Mouse (Mus musculus) embryo, embryonic 11 days (tissue): ENCODE measurements around the gene Acsm5.

Experiments
- DNase-seq: peaks from one replicate; pipeline ENCODE4 v3.0.0-alpha.2; 2015

Acsm5 gene

DNA sequence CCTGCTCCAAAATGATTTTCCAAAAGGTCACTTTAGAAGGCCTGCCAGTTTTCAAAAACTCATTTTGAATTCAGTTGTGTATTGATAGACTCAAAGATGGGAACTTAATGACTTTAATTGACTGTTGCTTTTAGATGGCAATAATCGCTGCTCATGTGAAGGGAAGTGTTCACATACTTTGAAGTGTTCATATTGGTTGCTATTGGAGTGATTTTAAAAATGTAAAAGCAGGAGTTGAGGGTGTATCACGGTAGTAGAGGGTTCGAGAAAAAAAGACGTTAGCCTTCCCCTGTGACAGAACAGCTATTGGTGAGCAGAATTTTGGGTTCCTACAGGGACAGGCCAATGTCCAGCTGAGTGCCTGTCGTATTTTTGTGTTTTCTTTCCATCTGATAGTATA is at the start of gene Acsm5:
TSS of gene Acsm5 (plus strand) at position 301 of the 400 bp plus-strand sequence.
- no peak for DNase-seq

DNA sequence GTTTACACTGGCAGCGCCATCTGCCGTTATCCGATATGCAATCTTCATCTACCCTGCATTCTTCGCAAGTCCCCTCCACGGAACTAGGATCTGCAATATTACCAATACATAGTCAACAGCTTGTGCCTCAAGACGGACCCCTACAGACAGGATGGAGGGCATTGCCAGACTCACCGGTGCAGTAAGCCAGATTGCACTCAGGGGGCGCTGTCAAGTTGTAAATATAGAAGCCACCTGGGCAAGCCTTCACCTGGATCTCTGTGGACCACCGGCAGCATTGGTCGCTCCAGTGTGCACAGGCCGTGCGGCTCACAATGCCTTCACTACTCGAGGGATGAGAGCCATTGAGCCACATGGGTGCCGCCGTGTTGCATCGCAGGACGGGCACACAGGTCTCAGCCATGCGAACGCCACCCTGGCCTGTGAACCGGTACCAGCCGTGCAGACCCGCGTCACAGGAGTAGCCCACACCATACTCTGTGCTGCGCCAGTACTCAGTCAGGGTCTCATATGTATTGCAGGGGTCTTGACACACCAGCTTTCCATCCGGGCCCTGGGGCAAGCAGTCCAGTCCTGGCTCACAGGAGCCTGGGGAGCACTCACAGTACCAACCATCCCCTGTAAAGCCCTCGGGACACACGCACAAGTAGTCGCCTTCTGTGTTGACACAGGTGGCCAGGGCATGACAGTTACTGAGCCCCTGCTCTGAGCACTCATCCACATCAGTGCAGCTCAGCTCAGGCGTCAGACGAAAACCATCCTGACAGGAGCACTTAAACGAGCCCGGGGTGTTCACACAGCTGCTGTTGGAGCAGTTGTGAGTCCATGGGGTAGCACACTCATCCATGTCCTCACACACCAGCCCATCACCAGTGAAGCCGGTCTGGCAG is 42.5 kb upstream of the Acsm5 start:
- no peak for DNase-seq

DNA sequence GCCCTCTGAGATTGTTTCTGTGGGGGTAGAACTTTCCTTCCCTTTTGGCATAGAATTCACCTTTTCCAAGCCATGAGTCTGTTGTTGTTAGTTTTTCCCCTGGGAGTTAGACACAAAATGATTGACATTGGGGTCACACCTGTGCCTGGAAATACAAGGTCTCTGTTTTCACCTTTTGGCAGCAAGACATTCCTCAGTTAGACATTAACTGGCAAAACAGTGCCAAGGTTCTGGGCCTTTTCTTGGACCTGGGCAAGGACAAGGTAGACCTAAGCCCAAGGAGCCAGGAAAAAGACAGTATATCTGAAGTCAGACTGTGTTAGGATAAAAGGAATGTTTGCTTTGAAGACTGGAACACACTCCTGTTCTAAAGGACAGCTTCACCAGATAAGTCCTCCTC is 40.0 kb upstream of the Acsm5 start, which contains the start of gene Umod:
TSS of gene Umod (minus strand) at position 27 of the 400 bp plus-strand sequence.
- no peak for DNase-seq

DNA sequence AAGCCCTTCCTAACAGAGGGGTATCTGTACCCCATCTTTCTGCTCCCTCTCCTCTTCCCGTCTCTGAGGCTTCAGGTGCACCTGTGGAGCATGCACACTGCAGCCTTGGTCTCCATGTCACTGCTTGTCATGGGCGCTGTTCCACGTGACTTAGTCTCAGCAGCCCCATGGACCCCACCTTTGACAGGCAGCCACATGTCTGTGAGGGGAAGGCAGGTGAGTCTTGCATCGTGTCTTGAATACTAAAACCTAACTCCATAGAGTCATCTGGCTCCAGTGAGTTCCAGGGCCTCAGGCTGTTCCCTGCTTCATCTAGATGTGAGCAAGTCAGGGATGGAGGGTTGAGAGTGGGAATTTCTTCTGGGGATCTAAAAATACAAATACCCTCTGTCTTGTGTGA is 35.1 kb upstream of the Acsm5 start:
- DNase-seq: no peak

DNA sequence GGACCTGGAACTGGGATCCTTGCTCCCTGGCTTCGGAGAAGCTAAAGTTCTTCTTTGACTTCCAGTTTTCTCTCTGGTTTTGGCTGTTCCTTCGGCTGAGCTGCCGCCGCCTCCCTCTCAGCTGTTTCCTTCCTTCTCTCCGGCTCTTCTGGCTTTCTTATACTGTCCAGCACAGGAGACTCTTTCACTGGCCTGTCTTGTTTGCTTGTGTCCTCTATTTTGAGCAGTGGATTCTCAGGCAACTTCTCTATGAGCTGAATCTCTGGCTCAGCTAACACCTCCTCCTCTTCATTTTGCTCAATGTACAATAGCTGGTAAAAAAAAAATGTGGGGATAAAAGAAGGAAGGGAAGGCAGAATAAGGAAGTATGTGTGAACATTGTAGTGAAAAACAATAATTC is 32.6 kb upstream of the Acsm5 start:
- DNase-seq: no peak

DNA sequence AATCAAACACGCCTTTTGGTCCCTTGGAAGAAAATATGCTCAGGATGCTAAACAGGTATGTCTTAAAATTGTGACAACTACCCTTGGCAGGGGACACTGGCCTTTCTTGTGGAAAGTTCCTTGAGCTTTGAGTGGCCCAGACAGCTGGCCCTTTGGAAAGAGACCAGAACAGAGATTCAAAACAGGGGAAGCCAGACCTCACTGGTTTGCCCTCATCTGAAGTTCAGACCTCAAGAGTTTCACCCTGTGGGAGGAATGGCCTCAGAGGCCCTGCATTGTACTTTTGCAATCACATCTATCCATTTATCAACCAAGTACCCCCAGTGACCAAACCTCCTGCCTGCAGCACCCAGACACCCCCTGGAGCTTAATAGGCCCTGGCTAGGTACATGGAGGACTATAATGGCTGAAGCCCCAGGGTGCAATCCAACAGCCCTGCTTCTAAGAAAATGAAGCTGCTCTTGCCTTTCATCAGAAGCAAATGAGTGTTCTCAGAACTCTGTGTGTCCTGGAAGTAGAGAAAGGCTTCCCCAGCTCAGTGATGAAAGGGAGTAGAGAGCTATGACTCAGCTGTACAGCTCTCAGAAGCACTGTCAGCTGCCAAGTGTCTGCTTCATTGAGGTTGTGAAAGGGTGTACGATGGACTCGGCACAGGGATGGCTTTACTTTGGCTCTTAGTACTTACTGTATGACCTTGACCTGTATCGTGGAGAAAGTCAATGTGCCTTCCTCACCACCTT is 29.1 kb upstream of the Acsm5 start:
- DNase-seq: no peak

DNA sequence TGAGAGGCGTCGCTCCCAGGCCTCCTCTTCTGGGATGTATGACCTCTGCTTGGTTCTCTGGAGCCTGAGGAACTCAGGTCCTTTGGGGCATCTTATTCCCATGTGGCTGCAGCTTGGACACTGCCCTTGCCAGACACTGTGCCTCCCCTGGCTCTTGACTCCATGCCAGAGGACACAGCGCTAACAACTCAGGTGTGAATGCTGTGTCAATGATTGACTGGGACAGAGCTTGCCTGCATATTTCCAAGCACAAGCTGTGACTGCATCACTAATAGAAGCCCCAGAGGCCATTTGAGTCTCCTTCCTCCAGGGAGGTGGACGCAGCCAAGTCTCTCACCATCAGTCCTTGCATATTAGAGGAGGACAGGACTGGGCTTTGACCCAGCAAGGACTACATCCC is 8.1 kb upstream of the Acsm5 start:
- no peak for DNase-seq

DNA sequence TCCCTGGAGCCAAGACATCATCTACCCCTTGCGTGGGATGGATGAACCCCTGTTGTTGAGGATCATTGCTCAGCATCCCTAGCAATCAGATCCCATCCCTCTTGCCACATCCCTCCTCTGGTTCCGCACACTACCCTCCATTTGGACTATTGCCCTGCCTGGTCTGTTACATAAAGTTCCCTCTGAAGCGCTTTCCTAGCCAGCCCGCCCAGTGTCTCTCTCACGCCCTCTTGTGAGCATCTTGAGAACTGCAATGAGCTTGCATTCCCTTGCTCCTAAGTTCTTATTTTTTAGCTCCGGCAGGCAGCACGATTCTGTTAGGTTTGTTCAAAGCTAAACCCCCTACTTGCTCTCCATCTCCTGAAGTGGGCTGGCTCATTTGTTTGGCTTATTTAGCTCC is 6.2 kb upstream of the Acsm5 start:
- peak; percentile 51 for DNase-seq

DNA sequence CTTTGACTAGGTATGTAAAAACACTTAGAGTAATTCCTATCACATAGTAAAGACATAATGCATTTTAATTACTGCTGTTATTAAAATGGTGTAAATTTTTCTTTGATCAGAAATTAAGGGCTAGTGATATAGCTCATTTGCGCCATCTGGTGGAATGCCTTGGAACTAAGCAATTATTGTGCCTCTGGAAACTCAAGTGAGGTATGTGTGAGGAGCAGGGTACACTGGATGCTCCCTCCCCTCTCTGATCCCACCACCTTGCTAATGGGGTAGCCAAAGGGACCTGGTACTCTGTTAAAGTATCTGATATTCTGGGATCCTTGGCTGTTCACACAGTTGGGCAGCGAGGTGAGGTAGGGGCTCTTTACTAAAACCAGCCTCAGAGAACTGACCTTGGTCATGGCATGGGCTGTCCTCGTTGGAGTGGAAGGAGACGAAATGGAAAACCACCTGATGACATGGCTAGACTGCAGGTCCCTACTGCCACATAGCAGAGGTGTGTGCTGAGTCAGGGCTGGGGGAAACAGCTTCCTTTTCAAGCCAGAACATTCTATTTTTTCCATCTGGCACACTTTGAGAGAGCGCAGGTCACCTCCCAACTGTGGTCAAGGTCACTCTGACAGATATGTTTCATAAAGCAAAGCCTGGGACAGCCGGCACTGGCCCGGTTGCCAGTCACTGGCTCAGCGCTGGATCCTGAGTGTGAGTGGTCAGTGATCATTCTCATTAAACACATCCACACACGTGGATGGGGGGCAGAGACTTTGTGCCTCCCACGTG is 3.6 kb upstream of the Acsm5 start:
- peak; percentile 53 for DNase-seq

DNA sequence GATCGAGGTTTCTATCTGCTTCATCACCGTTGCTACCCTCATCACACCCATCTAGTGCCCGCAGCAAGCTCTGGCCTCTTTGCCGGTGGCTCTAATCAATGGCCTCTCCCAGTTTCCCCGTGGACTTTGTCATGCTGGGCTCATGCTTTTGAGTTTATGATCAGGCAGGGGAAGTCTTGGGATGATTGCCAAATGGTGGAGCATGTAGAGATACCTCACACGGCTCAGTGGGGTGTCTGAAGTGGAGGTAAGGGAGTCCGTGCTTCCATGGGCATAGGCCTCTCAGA is 3.0 kb upstream of the Acsm5 start:
- DNase-seq: no peak

DNA sequence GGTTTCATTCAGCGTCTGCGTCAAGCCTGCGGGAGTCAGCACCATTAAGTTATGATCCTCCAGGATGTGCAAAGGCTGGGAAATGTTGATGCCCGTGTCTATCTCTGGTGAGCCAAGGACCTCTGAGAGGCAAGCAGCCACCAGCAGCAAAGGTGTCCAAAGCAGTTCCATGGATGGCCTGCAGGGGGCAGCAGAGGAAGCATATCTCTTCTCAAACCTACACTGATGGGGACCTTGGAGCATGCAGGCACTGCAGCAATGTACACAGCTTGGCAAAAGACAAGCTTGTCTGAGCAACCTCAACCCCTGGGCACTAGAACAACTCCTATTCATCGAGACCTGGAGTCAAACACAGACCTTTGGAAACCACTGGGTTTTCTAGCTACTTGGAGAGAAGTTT is 391 bp downstream of the Acsm5 start:
- DNase-seq: peak; percentile 55

DNA sequence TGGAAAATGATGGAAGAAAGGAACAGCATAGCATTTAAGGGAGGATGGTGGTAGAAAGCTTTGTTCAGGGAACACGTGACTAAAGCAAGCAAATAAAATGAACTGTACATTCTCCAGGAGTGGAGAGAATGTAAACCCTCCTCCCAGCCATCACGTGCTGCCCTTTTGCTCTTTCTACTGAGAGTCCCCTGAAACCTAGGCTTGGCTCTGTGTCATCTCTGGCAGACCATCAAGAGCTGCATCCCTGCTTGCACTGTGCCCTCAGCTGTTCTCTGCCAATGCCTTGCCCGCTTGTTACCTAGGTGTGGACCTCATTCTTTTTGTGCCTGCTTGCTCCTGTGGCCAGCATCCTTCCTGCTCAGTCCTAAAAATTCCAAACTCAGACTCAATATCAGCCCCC is 2.6 kb downstream of the Acsm5 start:
- no peak for DNase-seq

DNA sequence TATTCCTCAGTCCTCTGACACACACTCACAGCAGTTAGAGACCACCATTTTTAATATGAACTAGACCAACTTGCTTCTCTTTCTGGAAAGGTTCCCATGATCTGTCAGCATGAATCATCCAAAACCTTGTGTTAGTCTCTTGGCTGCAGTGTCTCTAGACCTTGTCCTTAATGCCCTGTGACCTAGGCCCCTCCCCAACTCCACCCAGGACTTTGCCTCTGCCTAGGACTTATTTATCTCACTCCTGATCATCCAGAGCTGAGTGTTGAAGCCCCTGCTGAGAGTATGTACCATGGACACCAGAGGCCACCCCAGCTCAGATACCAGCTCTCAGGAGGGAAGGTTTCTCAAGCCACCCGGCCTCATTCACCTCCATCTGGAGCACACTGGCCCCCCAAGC is 3.1 kb downstream of the Acsm5 start:
- DNase-seq: no peak

DNA sequence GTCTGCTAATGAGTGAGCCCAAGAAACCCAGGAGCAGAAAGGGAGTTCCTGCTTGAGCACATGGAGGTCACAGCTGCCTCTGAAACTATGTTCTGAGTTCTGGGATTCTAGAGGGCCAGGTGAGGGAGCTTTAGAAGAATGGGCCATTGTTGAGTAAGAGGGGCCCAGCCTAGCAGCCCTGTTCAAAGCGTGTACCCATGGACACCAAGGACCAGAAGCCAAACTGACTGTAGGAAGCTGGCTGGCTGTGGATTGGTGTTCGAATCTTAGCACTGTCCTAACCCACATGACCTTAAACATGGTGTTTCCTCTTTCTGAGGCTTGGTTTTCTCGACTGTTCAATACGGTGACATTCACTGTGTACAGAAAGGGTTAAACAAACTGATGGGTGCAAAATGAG is 4.1 kb downstream of the Acsm5 start, which contains the start of gene Pdilt:
TSS of gene Pdilt (minus strand) at position 101 of the 400 bp plus-strand sequence.
- no peak for DNase-seq

DNA sequence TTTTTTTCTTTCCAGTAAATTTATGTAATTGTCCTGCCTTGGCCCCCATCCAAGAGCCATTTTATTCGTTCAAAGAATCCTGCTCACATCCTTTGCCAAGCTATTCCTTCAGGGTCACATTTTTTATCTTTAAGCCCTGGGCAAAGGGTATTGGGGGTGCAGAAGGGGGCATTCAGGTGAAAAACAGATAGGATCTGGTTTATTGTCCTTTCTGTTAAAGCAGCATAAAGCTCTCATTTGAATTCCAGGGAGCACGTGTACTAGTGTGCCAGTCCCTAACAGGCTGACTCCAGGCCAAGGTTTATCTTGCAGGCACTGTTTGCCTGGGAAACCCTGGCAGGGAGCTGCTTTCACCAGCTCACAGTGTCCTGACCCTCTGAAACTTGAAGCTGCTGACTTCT is 6.6 kb downstream of the Acsm5 start:
- no peak for DNase-seq

DNA sequence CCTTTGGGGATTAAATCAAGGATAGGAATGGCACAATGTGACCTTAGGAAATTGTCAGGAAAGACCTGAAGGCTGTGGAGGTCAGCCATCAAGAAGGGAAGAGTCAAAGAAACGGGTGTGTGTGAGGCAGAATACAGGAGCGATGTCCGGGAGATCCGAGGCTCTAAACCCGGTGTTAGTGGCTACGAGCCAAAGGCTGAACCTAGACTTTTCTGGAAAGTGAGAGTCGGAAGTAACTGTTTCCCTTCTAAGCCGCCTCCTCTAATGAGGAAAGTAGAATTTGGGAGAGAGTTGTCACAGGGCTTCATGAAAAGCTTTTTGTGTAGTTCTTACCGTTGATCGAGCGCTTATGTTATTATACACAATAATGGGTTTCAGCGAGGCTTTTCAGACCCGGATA is 7.2 kb downstream of the Acsm5 start:
- DNase-seq: no peak

DNA sequence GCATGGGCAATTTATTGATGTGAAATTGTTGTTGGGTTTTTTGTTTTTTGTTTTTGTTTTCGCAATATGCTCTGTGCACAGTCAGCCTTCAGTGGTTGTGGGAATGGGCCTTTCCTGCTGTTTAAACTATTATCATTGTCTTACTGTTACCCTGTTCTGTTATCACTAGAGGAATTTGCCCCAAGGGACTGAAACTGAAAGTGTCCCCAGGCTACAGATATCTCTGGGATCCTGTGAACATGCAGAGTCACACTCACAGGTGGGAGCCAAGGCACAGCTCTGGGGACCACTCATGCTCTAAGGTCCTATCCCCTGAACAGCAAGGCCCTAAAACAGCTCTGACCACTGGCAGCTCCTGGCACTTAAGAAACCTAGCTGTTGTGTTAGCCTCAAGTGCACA is 7.9 kb downstream of the Acsm5 start:
- DNase-seq: no peak

DNA sequence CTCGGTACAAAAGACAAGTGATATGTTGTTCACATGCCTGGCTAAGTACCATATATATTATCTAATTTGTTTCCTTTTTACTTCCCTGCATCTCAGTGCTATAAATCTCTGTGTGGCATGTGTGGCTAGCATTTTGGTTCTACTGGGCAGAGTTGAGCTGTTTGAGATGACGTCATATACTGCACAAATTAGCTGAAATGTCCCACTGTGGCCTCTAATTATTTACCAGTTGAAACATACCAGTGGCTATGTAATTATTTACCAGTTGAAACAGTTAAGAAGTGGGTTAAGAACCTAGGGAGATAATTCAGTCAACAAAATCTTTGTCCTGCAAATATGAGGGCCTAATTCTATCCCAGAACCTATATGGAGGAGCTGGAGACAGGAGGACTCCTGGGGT is 8.3 kb downstream of the Acsm5 start:
- no peak for DNase-seq

DNA sequence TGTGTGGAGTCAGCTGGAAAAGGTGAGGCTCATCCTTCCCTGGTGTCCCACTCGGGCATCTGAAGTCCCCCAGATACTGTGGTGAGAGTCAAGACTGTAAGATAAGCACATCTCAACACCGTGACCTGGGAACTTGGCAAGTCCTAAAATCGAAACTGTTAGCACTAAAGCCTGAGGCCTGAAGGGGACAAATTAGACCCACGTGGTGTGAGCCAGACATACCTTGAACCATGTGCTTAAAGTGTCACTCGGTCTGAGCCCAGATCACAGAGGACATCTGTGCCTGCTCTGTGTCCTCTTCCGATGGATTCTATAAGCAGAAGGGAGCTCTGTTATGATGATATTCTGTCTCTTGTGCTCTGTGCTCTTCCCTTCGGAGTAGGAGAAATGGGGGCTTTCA is 9.4 kb downstream of the Acsm5 start:
- DNase-seq: no peak

DNA sequence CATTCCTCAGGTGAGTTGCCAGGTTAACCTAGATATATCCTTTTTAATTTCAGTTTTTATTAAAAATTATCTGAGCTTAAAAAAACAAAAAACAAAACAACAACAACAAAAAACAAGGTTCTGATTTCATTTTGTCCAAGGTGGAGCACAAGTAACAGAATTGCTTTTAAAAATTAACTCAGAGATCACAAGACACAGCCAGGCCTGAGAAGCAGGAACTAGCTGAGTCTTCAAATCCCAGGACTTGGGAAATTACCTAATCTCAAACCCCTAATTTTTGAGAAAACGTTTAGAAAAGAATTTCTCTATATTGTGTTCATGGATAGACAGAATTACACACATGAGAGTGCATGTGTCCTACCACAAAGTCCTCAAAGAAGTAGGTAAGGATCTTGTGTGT is 13.7 kb downstream of the Acsm5 start:
- DNase-seq: no peak

DNA sequence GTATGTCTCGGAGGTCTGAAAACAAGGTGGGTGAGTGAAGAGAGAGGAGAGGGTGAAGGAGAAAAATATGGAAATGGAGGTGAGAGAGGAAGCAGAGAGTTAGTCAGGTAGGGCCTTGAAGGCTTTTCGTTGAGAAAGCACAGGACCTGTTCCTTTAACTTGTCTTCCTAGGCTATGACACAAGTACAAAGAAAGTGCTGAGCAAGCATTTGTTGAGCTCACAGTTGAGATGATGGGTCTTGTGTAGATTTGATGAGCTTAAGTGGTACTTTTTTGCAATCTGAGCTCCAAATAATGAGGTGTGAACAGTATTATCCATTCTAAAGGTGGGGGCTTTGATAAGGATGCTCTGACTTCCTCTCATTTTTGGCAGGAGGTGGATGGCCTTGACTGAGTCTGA is 15.1 kb downstream of the Acsm5 start:
- no peak for DNase-seq

DNA sequence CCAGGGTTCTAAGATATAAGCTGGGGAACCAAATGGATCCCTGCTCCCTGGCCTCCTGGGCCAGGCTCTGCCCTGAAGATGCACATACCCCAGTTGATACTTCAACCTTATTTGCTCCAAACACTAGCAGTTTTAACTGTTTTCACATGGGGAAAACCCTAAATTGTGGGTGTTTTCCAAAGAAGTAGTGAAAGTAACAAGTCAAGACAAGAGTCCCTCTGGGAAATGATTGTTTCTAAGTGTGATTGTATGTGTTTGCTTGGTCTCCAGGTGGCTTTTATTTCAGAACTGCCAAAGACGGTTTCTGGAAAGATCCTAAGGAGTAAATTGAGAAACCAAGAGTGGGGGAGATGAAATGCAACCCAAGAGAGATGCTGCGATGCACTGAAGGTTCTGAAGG is 23.2 kb downstream of the Acsm5 start:
- no peak for DNase-seq

DNA sequence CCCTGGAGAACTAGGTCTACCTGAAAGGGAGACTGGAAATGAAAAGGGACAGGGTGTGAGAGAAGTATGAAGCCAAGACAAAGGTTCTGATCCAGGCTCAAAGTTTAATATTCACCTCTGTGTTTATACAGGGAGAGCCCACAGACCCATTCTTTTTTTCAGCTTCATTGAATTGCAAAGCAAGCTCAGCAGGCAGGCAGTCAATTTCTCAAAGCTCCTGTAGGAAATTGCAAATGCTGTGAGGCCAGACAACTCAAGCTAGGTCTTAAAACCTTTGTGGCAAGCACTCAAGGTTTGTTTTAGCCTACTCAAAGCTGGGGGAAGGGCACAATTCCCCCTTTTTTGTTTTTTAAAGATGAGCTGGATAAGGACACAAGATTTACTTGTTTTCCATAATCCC is 26.3 kb downstream of the Acsm5 start:
- DNase-seq: no peak
